Mouse (Mus musculus): ENCODE data around the gene A830005F24Rik. TPM values are rescaled to one million over a fixed set of nuclear protein-coding genes. Genes with fewer than 3 reads are reported as not detected.

A830005F24Rik gene
- 4.9 TPM for polyA plus RNA-seq (2017; shearing (Covaris generic))

DNA sequence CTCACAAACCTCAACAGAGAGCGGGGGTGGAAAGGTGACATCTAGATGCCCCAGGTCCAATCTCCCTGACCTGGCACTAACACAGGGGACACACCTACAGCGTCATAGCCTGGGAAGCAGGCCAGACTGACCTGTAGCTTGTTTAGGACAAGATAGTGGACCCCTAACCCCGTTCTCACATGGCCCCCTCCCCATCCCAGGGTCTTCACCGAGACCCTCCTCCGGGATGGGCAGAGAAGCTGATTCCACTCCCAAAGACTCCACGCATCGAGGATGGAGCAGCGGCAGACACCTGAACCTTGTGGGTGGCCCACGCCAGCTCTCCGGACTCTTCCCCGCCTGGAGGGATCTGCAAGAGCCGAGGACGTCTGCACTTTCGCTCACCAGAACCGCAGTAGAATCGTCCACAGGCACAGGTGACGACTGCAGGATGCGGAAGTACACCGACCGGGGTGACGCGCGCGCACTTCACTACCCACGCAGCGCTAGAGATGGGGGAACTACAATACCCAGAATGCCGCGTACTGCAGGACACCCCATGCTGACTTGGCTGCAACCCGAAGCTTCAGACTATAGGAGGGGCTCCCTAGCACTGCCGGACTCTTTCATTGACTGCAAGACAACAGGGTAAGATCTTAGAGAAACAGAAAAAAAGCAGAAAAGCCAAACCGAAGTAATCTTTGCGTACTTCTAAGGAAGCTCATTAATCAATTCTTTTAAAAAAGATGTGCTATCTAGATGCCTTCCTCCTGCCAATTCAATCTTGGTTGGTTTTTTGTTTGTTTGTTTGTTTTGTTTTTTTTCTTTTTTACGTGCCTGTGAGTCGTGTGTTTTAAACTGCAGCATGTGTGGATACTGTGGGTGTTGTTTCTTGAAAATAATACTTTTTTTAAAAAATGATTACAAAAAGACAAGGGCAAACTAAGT lies at the start of gene A830005F24Rik, which contains the start of gene Zfp169:
Gene A830005F24Rik (plus strand): TSS at position 568 of the 927 bp plus-strand sequence.
Gene Zfp169 (minus strand): TSS at position 449 of the 927 bp plus-strand sequence.

Other genes with a start within 250 kb of the A830005F24Rik start
- 15.2 TPM for gene Zfp169, start 119 bp upstream of the A830005F24Rik start, polyA plus RNA-seq (2017; shearing (Covaris generic))
- gene Ptpdc1, start 112.1 kb downstream of the A830005F24Rik start, polyA plus RNA-seq (2017; shearing (Covaris generic)) = 4.1 TPM
- not detected for gene Barx1, start 149.4 kb downstream of the A830005F24Rik start, polyA plus RNA-seq (2017; shearing (Covaris generic))